Mouse (Mus musculus) bone marrow macrophage, adult 2 months (primary cell): ENCODE results near the gene Syt8. TPM values are rescaled to one million over a fixed set of nuclear protein-coding genes. Genes with fewer than 3 reads are reported as not detected.
A peak's percentile ranks its signal among the peaks of the same experiment; 100 is the strongest.
"Not testable (repeated sequence)": the region's sequence is repeated elsewhere in the genome, so short reads cannot be mapped to it uniquely, and the experiment has no call there.

Source experiments
- H3K27ac ChIP-seq: 2 replicates; pipeline ENCODE4 v1.5.1; 2012; ENCODE audit warnings: low read depth, low read length; ENCODE audit not compliant: insufficient read depth
- H3K4me1 ChIP-seq: 2 replicates; pipeline ENCODE4 v1.6.1; 2012; ENCODE audit warnings: low read length; ENCODE audit not compliant: control insufficient read depth, insufficient read depth
- H3K4me3 ChIP-seq: 2 replicates; pipeline ENCODE4 v1.5.1; 2012; ENCODE audit warnings: mild to moderate bottlenecking, low read length, moderate library complexity; ENCODE audit not compliant: insufficient read depth
- CTCF ChIP-seq: IDR thresholded peaks from 2 replicates; pipeline ENCODE4 v1.5.1; 2012; ENCODE audit warnings: low read depth, mild to moderate bottlenecking, low read length, moderate library complexity
- POLR2A ChIP-seq: IDR thresholded peaks from 2 replicates; pipeline ENCODE4 v1.6.1; 2012; ENCODE audit warnings: mild to moderate bottlenecking, low read depth, low read length, borderline replicate concordance
- polyA plus RNA-seq: library from polyadenylated mRNA; stranded (reverse); fragments of >200 nt; gene quantifications from 2 replicates; pipeline ENCODE4 v1.2.4, GENCODE M21; 2012; ENCODE audit not compliant: missing spikeins, insufficient read depth, insufficient read length

Syt8 gene
- polyA plus RNA-seq, 1 experiment, result 5.6 TPM

- TF ChIP-seq POLR2A, result no peak
- TF ChIP-seq CTCF, result no peak
- peak overlapping the region; percentile 98 for H3K27ac ChIP-seq
- H3K4me3 ChIP-seq, result no peak overlapping the region
- H3K4me1 ChIP-seq, result peaks cover 91% of the 10 kb centered on the region
Measured at GRCm38 (mm10) chr7:142393191-142393590, 41.5 kb upstream of the Syt8 start.

- TF ChIP-seq CTCF, result no peak
- no peak for TF ChIP-seq POLR2A
- H3K27ac ChIP-seq, result peak overlapping the region; percentile 98
- peaks cover 89% of the 10 kb centered on the region for H3K4me1 ChIP-seq
- H3K4me3 ChIP-seq, result no peak overlapping the region
Measured at GRCm38 (mm10) chr7:142394261-142395190, 40.1 kb upstream of the Syt8 start.

- TF ChIP-seq CTCF, result no peak
- TF ChIP-seq POLR2A, result no peak
- Histone ChIP-seq H3K4me3 (no peak overlapping the region), H3K4me1 (peaks cover 90% of the 10 kb centered on the region), H3K27ac (peak overlapping the region; percentile 98)
Measured at GRCm38 (mm10) chr7:142395472-142395871, 39.2 kb upstream of the Syt8 start.

- Histone ChIP-seq H3K4me1 (peaks cover 87% of the 10 kb centered on the region), H3K4me3 (no peak overlapping the region), H3K27ac (peak overlapping the region; percentile 98)
- TF ChIP-seq POLR2A (no peak), CTCF (no peak)
Measured at GRCm38 (mm10) chr7:142396611-142397010, 38.0 kb upstream of the Syt8 start.

- Histone ChIP-seq H3K4me1 (peaks cover 86% of the 10 kb centered on the region), H3K27ac (peak overlapping the region; percentile 98), H3K4me3 (no peak overlapping the region)
- TF ChIP-seq CTCF (no peak), POLR2A (no peak)
Measured at GRCm38 (mm10) chr7:142398052-142398451, 36.6 kb upstream of the Syt8 start.

- H3K4me1 ChIP-seq, result peaks cover 85% of the 10 kb centered on the region
- H3K27ac ChIP-seq, result peak overlapping the region; percentile 98
- TF ChIP-seq CTCF (no peak), POLR2A (no peak)
- no peak overlapping the region for H3K4me3 ChIP-seq
Measured at GRCm38 (mm10) chr7:142399250-142399649, 35.4 kb upstream of the Syt8 start.

- Histone ChIP-seq H3K4me3 (no peak overlapping the region), H3K27ac (peak overlapping the region; percentile 93), H3K4me1 (peaks cover 81% of the 10 kb centered on the region)
- TF ChIP-seq CTCF (no peak), POLR2A (no peak)
Measured at GRCm38 (mm10) chr7:142400112-142400749, 34.4 kb upstream of the Syt8 start.

GRCm38 (mm10) chr7:142400750-142401142 is 33.9 kb upstream of the Syt8 start:
- no peak for TF ChIP-seq CTCF
- TF ChIP-seq POLR2A, result no peak

GRCm38 (mm10) chr7:142403591-142403990 is 31.1 kb upstream of the Syt8 start:
- Histone ChIP-seq H3K4me1 (peaks cover 50% of the 10 kb centered on the region), H3K4me3 (no peak overlapping the region), H3K27ac (peak overlapping the region; percentile 91)
- TF ChIP-seq POLR2A (no peak), CTCF (no peak)

More at GRCm38 (mm10) chr7:142400750-142401142, 33.9 kb upstream of the Syt8 start:
- Histone ChIP-seq H3K27ac (peak overlapping the region; percentile 93), H3K4me1 (peaks cover 76% of the 10 kb centered on the region), H3K4me3 (no peak overlapping the region)

GRCm38 (mm10) chr7:142405134-142405533 is 29.5 kb upstream of the Syt8 start:
- H3K27ac ChIP-seq, H3K4me3 ChIP-seq: not testable (repeated sequence)
- H3K4me1 ChIP-seq, result peaks cover 37% of the 10 kb centered on the region
